Mouse (Mus musculus) heart, postnatal 14 days (tissue): ENCODE results near the gene Abtb1. TPM values are rescaled to one million over a fixed set of nuclear protein-coding genes. Genes with fewer than 3 reads are reported as not detected.

Experiments used
- DNase-seq, 2 experiments: peaks; one replicate each; pipeline ENCODE4 v3.0.0; 2021 to 2022
- intact Hi-C: fragments of 180-260 bp; cut with DNase I; formaldehyde crosslinking; loops from one replicate; pipeline ENCODE4 v1.15.1; 2025
- total RNA-seq, 2 experiments: library from RNA; stranded (reverse); gene quantifications; 2 replicates each; pipeline ENCODE4 v1.2.3; 2021

Abtb1 gene
- total RNA-seq, 2 experiments from 2014 or later = 23.4 to 24.3 TPM

DNA sequence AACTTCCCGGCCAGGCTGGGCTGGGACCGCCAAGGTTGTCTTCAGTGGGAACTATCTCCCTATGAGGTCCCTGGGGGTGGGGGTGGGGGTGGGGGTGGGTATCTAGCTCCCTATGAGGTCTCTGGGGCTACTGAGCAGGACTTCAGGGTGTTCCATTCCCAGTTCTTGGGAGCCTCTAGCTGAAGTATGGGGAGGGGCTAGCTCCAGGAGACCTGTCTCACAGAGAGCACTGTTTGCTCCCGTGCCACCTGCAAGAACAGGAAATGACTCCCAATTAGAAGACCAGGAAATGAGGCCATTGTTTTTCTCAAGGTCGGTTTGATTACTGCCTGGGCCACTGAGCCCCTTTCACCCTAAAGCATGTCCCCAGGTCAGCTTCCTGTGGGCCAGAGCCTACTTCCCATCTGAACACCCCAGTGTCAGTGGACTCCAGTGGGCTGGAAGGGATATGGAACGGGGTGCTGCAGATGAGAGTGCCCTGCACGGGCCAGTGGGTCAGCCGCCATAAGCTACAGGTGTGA, 29.8 kb downstream of the Abtb1 start:
- intact Hi-C loops = no loop called here
- no peak for DNase-seq

DNA sequence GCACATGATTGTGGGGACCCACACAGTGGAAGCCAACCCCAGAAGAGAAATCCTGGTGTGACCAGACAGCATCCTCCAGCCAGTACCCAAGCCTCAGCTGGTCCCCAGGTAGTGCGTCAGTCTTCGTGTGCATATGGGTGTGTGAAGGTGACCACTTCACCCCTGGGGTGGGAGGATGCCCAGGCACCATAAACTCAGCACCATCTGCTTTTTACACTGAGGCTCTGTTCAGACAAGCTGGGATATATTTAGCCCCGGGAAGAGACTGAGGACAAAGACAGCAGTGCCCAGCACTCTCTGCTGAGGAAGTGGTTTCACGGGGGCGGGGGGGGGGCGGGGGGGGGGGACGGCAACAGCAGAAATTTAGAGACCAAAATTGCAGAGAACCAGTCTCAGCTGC, 30.4 kb downstream of the Abtb1 start:
- no peak for DNase-seq
- intact Hi-C loops = no loop called here

DNA sequence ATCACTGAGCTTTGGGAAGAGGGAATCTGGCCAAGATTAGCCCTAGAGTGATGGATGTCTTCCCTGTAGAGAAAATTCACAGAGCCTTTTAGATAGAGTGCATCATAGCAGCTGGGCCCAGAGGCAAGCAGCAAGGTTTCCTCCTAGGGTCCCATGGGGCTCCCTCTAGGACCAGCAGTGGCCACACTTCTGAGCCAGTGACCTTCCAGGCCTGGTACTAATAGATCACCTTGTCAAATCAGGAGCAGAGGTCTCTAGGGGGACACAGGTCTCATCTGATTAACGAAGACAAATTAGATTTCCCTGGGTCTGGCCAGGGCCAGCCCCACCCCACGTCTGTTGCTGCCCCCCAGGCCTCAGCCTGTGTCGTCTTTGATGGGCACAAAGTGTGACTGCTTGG, 31.5 kb downstream of the Abtb1 start:
- intact Hi-C loops = no loop called here
- DNase-seq = no peak

DNA sequence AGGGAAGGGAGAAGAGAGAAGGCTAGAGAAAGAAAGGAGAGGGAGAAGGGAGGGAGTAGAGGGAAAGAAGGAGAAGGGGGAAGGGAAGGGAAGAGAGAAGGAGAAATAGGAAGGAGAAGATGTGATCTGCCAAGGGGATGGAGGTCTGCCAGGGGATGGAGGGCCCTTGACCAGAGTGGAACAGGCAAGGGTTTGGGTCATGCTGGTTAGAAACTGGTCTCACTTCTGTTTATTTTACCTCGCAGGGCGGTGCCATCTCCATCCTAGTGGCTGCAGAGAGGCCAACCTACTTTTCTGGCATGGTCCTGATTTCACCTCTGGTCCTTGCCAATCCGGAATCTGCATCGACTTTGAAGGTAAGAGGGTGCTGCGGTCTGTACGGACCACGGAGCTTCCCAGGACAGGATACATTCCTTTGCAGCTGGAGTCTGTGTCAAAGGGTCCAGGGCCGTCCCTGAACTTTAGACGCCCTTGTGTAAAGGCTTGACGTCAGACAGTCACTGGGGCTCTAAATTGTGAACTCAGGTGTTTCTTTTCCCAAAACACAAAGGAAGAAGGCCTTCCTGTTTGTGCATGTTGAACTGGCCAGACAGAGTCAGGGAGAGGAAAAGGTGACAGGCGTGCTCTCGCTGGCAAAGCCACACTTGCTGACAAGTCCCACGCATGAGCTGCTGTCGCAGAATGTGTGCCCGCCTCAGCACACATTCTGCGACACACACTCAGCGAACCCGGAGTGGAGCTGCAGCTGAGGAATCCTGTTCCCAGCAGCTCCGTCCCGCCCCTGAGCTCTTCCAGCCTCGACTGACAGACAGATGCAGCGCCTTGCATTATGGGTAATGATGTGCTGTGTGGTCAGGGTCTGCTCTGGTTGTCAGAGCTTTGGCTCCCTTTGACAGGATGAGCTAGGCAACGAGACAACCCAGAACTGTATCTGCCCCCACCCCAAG, 32.4 kb downstream of the Abtb1 start:
- DNase-seq = no peak
- intact Hi-C loops = no loop called here

GRCm38 (mm10) chr6:88804966-88805577, 36.7 kb downstream of the Abtb1 start:
- DNase-seq = no peak
- intact Hi-C loops = no loop called here

DNA sequence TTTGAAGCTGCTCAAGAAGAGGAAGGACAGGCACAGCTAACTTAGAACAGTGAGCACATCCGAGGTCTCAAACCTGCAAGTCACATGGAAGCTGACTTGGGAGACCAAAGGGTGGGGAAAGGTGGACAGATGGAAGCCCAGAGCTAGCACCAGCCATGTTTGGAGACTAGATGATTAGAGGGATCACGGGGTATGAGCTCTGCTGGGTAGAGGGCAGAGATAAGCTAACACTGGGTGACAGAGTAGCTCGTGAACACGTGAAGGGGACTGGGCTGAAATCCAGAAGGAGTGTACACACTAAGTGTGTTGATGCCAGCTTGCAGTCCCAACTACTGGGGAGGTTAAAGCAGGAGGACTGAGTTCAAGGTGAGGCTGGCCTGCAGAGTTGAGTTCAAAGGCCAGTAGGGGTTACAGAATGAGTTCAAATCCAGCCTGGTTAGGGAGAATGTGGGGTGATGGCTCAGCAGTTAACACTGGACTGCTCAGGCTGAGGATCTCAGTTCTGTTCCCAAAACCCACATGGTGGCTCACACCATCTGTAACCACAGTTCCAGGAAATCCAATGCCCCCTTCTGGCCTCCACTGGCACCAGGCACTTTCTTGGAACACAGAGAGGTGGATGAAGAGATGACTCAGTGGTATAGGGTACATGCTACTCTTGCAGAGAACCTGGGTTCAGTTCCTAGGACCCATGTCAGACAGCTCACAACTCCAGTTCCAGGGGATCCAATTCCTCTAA, 37.7 kb downstream of the Abtb1 start:
- intact Hi-C loops = no loop called here
- DNase-seq = no peak

DNA sequence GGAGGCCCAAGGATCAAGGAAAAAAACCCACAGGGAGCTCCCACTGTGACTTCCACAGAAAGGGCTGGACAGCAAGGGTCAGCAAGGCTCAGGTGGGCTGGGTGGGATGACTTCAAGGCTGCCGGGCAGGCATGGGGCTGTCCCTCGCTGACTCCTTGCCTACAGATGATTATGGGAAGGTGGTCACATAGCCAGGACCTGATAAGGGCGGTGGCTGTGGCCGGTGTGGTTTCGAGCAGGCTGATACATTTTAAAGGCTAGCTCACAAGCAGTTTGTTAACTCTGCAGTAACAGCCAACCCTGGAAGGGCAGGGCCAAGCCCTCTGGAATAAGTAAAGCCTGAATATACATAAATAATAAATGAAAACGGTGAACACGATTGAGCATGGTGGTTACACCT, 38.7 kb downstream of the Abtb1 start:
- no peak for DNase-seq

GRCm38 (mm10) chr6:88800735-88801134, 41.0 kb downstream of the Abtb1 start:
- no peak for DNase-seq
- intact Hi-C loops = no loop called here

More for the DNA sequence above, 38.7 kb downstream of the Abtb1 start:
- intact Hi-C loops = no loop called here

- intact Hi-C loops = no loop called here
These were observed 41.6 kb downstream of the Abtb1 start for GRCm38 (mm10) chr6:88800191-88800590.

GRCm38 (mm10) chr6:88794561-88794971, 47.2 kb downstream of the Abtb1 start:
- no peak for DNase-seq
- intact Hi-C loops = no loop called here

More at GRCm38 (mm10) chr6:88800191-88800590, 41.6 kb downstream of the Abtb1 start:
- no peak for DNase-seq

- DNase-seq = no peak
- intact Hi-C loops = no loop called here
These were observed 47.9 kb downstream of the Abtb1 start for GRCm38 (mm10) chr6:88793872-88794271.

GRCm38 (mm10) chr6:88793243-88793642, 48.5 kb downstream of the Abtb1 start:
- intact Hi-C loops = no loop called here
- DNase-seq = no peak

- DNase-seq = peak in 1 of 2 experiments; percentile 55
- intact Hi-C loops = no loop called here
These were observed 49.6 kb downstream of the Abtb1 start for GRCm38 (mm10) chr6:88792147-88792691.

DNA sequence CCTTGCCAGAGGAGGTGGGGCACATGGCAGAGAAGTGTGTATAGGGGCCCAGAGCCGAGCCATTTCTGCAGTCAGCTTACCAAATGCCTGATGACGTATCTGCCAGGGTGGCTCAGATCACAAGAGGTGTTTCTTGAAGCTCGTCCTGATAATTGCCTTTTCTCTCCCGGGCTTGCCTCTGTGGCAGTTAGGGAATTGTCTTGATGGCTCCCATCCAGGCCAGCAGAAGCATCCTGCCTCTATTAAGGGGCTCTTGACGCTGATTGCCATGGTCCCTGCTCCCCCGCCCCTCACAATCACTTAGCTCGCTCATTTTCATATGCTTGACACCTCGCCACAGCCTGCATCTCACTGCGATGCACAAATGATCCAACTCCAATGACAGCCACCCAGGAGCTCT, 50.5 kb downstream of the Abtb1 start:
- no peak for DNase-seq
- intact Hi-C loops = no loop called here

DNA sequence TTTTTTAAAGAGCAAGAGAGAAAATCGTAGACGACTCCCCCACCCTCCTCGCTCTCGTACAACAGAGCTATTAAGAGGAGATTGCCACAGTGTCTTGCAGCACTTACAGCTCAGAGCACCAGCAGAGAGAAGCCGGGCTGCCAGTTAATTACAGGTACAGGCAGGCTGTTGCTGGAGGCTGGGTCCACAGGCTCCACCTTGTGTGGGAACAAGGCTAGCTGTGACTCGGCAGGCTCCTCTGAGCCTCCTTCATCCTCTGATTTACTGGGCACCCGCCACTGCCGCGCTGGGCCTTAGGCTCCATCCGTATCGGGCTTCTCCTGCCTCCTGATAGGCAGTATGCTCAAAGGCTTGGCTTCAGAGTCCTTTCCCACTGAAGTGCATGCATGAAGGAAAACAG, 53.6 kb downstream of the Abtb1 start:
- DNase-seq = no peak
- intact Hi-C loops = no loop called here

- intact Hi-C loops = no loop called here
- DNase-seq = no peak
These were observed 54.3 kb downstream of the Abtb1 start for GRCm38 (mm10) chr6:88787496-88787895.

- peak in 1 of 2 experiments; percentile 70 for DNase-seq
- intact Hi-C loops = no loop called here
These were observed 54.9 kb downstream of the Abtb1 start for GRCm38 (mm10) chr6:88786732-88787445.
